Mouse (Mus musculus): ENCODE measurements around the gene Ercc8.

The Ercc8 gene

DNA sequence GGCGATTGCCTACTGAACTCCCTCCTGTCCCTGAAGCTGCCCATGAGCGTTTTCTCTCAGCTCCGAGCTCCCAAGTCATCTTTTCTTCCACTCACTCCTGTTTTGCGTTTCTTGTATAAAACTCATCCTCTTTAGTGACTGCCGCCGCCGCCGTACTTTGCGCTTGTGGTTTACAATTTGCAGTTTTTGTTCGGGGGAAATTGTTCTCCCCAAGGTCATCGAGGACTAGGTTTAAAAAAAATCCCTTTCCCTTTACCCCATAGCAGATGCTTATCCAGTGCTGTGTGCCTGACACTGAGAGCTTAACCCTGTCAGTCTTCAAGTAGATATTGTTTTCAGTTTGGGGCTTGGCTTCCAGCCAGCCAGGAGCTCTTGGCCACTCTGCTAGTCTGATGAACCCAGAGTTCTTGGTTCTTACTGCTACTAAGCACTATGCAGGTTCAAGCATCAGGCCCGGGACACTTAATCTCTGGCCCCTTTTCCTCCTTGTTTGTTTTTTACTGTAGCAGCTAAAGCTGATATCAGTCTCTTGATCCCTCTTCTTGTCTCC, 56.8 kb downstream of the Ercc8 start:
- DNase-seq (ENCODE audit: extremely low spot score, low read depth, low spot score): no peak

DNA sequence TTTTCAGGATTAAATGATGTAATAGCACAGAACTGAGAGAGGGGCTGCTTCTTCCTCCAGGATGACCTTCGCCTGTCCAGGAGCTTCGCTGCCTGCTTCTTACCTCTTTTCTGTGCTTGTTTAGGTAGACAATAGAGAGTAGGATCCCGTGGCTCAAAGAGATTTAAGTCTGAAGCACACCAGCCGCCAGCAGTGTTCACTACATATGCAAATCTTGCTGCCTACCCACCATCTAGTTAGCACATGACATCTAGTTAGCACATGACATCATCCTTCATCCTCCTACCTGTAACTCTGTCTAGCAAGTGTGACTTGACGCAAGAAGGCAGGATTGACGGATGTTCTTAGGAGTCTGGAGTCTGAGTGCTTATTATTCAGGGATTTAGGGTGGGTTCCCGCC, 61.2 kb downstream of the Ercc8 start:
- no peak for DNase-seq (ENCODE audit: extremely low spot score, low read depth, low spot score)

DNA sequence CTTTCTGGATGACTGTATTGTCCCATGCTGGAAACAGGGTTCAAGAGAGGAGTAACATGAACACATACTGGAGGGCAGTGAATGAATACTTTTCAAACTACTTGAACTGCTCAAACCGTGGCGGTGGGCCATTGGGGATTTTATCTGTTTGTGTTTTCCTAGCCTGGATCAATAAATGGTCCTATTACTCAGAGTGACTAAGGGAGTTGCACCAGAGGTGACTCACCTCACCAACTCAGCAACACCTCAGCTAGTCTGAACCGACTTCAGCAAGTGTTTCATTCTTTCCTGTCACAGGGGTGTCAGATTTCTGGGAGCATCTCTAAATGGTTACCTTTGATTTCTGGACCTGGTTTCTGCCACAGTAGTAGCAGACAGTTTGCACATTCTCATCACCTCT, 70.7 kb downstream of the Ercc8 start:
- no peak for DNase-seq (ENCODE audit: extremely low spot score, low read depth, low spot score)

DNA sequence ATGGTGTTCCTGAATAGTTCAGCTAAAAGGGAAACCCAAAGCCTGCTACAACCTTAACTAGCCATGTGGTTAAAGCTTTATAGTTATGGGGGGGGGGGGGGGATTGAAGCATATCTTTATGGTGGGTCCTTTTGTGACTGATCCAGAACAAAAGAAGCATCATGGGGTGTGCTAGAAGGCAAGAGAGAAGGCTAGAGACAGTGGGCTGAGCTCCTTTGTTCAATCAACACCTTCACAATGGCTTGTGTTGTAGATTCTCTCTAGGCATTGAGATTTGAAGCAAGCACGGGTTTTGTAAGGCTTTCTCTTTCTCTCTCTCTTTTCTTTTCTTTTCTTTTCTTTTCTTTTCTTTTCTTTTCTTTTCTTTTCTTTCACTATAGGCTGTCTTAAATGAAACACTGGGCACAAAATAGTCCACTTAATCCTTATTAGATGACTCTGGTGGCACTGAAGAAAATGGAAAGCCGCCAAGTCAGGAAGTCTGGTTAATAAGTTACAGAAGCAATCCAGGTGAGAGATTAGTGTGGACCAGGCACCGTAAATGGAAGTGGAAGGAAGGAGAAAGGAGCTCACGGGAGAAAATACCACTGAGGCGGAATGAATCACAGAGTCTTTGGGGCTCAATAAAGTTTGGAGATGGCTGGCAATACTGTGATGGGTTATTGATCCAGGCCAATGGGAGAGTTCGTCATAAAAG, 71.3 kb downstream of the Ercc8 start:
- DNase-seq (ENCODE audit: extremely low spot score, low read depth, low spot score): no peak

DNA sequence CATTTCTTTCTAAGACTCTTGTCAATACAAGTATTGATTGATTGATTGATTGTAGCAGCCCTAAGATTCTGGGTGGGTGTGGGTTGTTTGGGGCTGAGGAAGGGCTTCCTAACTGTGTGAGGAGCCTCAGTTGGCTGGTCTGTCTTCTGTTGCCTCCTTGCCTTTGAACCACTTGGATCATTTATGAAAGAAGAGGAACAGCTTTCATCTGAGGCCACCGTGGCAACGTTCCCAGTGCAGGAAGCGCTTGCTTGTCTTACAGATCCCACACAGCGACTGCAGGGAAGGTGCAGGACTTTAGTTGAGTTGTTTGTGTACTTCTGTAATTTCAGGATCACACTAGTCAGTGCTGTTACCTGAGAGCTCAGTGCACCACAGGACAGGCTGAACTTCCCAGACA, 81.5 kb downstream of the Ercc8 start:
- DNase-seq (ENCODE audit: extremely low spot score, low read depth, low spot score): no peak

DNA sequence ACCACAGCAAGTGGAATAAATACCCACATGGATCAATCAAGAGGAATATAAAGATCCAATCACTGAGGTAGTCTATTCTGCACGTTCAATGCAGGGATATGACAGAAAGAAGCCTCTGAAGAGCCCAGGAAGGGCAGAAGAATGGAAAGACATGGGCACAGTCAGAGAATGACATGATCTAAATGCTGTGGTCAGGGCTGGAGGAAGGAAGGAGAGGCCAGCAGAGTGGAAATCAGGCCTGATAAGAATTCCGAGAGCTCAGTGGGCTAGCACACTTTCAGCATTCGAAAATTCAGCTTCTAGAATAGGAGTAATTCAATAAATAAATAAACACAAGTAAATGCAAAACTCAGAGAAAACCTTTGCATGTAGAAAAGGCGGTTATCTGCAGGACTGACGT, 83.2 kb downstream of the Ercc8 start:
- DNase-seq (ENCODE audit: extremely low spot score, low read depth, low spot score): no peak
